Mouse (Mus musculus) common myeloid progenitor, adult 5-6 weeks (primary cell): ENCODE results near the gene Rora. TPM values are rescaled to one million over a fixed set of nuclear protein-coding genes. Genes with fewer than 3 reads are reported as not detected.

ENCODE experiments used
- ATAC-seq: replicated peaks from 2 replicates; pipeline ENCODE4 v1.8.0; 2016; ENCODE audit warnings: low read depth, mild to moderate bottlenecking, moderate TSS enrichment, inconsistent platforms; ENCODE audit not compliant: poor library complexity, severe bottlenecking
- total RNA-seq: library from RNA; stranded (forward); fragments of 200-1000, 187-1606 nt; gene quantifications from 2 replicates; pipeline ENCODE4 v1.2.3, GENCODE M21; 2017

Gene Rora
- total RNA-seq, 1 experiment from 2014 or later = 1.1 TPM

- no peak for ATAC-seq
Observed at GRCm38 (mm10) chr9:69293688-69294074, 640.1 kb downstream of the Rora start.

DNA sequence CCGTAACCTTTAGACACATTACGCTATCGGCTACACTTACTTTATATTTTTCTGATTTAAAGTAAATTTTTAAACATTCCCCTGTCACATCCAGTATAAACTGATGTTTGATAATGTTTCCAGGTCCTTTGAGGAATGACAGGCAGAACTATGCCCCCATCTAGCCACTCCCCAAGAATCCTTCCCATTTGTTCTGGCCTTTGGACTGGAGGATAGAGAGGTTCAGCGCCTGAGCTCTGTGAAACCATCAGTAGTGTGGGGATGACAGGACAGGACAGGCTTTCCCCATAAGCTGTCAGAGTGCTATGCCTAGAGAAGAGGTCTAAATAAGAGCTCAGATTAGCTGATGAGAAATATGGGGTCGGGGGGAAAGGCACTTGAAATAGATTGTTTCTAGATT, 640.8 kb downstream of the Rora start:
- no peak for ATAC-seq

DNA sequence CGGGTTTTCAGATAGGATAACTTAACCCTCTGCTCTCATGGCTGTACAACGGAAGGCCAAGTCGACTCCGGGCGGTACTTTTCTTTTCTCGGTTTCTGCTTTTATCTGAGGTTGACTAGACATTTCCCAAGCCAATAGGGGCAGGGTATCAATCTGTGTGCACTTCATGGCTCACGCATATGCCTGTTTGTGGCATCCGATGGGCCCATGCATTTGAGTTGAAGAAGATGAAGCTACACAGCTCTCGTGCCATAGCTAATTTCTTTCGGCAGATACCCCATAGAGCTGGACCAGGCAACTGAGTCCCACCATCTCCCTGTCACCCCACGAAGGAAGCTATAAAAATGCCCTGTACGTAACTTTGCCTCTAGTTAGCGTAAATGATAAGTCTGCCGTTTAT, 641.3 kb downstream of the Rora start:
- no peak for ATAC-seq

DNA sequence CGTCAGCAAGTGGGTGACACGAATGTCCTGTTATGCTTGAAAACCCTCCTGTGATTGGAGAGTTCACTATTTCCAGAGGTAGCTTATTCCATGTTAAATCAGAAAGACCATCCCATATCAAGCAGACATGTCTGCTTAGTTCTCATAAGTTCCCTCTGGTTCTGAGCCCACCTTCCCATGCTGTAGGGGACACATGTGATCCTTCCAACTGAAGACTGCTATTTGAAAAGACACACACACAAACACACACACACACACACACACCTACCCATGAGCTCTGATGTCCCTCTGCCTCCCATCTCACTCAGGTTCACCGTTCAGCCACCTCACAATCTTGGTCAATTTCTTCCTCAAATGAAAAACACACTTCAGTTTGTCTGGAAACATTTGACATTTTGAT, 642.2 kb downstream of the Rora start:
- ATAC-seq = no peak

GRCm38 (mm10) chr9:69296418-69296817, 642.8 kb downstream of the Rora start:
- ATAC-seq = no peak

DNA sequence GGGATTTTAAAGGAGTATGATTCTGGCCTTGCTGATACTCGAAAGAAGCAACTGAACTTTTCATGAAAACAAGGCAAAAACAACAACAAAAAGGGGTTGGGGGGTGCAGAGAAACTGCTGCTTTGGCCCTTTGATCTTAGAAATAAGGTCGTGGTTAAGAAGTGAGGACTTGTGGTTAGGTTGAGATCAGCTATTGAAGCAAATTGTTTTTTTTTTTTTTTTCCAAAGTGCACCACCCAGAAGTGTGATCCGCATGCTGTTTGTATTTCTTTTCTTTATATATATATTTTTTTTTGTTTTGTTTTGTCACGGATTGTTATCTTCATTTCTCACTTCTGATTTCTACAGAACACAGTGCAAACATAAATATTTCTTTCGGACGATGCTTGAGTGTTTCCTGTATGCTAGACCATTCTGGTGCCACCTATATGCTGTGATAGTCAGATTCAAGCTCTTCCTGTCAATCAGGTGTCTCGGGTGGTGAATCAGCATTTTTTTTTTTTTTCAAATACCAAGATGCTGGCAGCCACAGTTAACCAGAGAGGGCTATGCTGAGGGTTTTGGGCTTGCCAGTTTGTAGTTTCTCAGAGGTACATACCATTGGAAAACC, 644.3 kb downstream of the Rora start:
- ATAC-seq = no peak

DNA sequence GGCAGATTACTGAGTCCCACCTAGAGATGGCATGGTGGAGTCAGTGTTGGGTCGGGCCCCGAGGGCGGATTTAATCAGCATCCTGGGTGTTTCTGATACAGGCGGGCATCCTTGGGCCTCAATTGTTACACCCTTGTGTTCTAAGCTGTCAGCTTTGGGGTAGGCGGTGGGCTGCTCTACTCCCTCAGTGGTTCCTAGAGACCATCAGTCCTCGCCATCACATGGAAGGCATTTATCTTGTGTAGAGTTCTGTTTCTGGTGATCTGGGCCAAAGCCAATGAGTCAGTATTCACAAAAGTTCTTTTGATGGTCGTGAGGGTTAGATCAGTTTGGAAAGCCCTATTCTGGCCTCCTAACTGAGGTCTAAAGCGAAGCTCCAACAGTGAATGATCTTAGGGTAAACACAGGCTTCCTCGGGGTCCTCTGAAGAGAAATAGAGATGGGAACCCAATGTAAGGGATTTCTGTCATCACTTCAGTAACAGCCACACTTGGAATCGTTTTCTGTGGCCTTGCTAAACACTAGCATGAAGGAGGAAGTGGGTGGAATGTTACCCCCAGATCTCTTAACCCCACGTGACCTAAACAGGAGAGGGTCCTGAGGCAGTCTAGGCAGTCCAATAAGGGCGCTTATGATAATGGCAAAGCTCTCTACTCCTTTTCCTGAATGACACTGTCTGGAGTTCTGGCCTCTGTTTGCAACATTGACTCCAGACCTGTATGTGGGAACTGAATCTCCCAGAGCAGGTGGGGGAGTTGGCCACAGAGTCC, 645.2 kb downstream of the Rora start:
- ATAC-seq = peak; percentile 52; the same call in 1 of the 2 replicates

DNA sequence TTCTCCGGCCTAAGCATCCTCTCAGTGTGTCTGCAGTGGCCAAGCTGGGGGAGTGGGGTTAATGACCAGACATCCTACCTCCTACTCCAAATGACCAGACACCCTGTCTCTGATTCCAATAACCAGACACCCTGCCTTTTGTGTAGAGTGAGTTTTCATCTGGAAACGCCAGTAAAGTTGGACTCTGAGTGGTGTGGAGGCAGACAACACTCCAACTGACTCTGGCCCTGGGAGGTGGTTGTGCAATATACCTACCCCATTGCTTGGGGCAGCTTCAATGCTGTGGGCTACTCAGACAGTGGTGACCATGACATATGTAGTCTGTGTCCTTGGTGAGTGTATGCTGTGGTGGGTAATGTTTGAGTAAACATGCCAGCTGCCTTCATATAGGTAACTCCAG, 645.9 kb downstream of the Rora start:
- no peak; the same call in 1 of the 2 replicates for ATAC-seq

GRCm38 (mm10) chr9:69300296-69300695, 646.7 kb downstream of the Rora start:
- ATAC-seq = no peak

GRCm38 (mm10) chr9:69301445-69301844, 647.9 kb downstream of the Rora start:
- ATAC-seq = peak; percentile 23; the same call in 1 of the 2 replicates

- no peak for ATAC-seq
Observed at GRCm38 (mm10) chr9:69301955-69302354, 648.4 kb downstream of the Rora start.

DNA sequence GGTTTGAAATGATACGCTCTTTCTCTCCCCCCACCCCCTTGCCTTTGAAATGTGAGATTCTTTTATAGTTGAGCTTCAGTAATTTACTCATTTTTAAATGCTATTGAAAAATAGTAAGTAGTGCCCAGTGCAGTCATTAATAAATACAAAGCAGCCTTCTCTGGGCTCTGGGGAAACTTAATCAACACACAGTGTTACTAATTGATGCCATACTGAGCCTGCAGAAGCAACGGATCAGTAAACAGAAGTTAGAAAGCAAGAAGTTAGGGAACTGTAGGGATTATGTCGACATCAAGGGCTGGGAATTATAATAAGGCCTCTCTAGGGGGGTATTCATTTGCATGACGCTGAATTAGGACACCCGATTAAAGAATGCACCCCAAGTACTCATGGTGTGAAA, 649.3 kb downstream of the Rora start:
- no peak for ATAC-seq

- no peak for ATAC-seq
Observed at GRCm38 (mm10) chr9:69303346-69303944, 649.9 kb downstream of the Rora start.

DNA sequence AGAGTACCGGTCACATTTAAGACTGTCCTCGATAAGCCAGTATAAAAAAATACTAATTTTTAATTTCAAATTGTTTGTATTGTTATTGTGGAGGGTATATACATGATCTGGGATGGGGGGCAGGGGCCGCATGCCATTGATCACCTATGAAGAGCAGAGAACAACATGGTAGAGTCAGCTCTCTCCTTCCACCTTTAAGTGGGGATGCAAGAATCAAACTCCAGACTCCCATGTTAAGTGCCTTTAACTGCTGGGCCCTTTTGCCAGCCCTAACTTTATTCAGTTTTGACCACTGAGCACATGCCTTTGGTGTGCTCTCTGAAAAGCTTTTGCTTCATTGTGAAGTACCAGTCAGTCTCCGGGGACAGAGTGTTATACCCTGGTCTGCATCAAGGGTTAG, 650.4 kb downstream of the Rora start:
- no peak for ATAC-seq

DNA sequence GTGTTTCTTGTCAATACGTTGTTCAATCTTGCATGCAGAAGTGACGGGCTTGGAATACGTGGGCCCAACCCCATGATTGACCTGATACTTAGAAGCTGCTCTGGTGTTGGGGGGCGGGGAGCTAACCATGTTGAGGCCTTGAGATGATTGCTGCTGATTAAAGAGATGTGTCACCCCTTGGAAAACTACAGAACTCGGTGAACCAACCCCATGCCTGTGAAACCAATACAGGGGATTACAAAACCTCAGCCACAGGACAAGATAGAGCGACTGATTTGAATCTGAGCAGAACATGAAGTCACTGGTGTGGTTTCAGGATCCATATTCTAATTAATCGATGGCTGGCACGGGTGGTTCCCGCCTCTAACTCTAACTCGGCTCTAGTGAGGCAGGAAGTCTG, 650.9 kb downstream of the Rora start:
- 0 out of 2 replicates have a peak, but pooled peaks have one; percentile 5 for ATAC-seq

DNA sequence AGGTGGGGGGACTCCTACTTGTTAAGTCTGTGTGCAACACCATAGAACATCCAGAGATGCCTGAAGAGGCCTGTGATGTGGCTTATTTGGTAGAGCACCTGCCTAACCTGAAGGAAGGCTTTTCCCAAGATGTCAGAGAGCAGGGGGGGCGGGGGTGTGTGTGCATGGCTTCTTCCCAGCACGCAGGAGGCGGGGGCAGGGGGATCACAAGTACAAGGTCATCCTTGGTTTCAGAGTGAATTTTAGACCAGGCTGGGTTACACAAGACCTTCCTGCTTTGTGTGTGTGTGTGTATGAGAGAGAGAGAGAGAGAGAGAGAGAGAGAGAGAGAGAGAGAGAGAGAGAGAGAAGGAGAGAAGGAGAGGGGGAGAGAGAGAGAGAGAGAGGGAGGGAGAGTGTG, 651.4 kb downstream of the Rora start:
- ATAC-seq = no peak

GRCm38 (mm10) chr9:69306734-69307528, 653.3 kb downstream of the Rora start:
- ATAC-seq = 0 out of 2 replicates have a peak, but pooled peaks have one; percentile 62

DNA sequence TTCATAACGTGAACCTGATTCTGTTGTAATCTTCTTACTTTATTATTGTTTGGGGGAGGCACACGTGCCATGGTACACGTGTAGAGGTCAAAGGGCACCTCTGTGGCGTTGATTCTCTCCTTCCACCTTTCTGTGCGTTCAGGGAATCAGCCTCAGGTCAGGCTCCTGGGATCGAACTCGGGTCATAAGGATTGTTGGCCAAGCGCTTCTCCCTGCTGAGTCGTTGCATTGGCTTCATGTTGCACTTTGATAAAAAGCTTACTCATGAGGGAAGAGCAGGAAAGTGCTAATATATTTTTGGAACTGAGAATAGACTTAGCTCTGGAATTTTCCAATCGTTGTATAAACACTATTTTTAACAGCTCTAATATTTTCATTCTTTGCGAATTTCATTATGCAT, 654.4 kb downstream of the Rora start:
- no peak for ATAC-seq

- ATAC-seq = no peak
Observed at GRCm38 (mm10) chr9:69310524-69310923, 656.9 kb downstream of the Rora start.

- ATAC-seq = no peak
Observed at GRCm38 (mm10) chr9:69313297-69313696, 659.7 kb downstream of the Rora start.
